Mouse (Mus musculus): ENCODE results near the gene Pappa. TPM values are rescaled to one million over a fixed set of nuclear protein-coding genes. Genes with fewer than 3 reads are reported as not detected.

Pappa gene
- polyA plus RNA-seq, 1 experiment, result 0.22 TPM

DNA sequence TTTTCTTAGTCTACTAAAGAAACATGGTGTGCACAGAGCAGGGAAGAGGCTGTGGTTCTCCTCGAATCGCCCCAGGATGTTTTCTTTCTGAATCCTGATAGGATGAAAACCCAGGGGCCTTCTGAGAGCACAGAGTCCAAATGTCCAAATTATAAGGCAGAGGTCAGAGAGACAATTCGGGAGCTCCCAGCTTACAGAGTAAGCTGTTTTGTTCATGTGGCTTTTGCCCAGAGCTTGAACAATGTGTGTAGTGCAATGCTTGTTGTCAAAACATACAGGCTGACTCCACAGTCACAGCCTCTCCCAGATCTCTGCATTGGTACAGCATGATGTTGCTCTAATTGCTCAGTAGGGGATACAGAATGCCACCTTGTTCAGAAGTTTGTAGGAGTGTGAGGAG is 178.7 kb downstream of the Pappa start:
- 71% methylated on average over 3 of the region's 3 CpGs for WGBS
- DNase-seq (ENCODE audit: low read depth, low spot score), result no peak

DNA sequence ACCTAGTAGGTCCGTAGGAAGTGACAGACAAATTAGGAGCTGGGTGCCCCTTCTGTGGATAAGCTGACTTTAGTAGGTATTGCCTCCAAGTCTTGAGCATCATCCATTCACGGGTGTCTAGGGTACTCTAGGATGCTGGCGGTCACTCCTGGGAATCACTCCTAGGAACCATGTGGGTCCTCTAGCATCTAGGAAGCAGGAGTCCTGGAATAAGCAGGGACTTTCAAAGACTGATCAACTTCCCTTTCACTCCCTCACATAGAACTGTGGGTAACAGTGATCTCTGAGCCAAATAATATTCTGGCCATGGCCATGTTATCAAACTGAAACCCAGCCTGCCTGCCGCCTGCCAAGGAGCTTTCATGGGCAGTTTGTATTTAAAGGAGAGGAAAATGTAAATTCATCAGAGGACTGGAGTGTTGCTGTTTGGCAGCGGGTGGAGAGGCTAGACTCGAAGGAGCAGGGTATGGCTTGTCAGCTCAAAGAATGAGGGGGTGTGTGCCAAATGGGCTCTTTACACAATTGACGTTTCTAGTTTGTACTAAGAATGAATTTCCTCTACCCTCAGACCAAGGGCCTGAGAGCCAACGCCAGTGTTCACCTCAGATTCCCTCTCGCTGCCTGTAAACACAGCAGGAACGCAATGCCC is 194.0 kb downstream of the Pappa start:
- WGBS, result 62% methylated on average over 10 of the region's 10 CpGs
- no peak for DNase-seq (ENCODE audit: low read depth, low spot score)

DNA sequence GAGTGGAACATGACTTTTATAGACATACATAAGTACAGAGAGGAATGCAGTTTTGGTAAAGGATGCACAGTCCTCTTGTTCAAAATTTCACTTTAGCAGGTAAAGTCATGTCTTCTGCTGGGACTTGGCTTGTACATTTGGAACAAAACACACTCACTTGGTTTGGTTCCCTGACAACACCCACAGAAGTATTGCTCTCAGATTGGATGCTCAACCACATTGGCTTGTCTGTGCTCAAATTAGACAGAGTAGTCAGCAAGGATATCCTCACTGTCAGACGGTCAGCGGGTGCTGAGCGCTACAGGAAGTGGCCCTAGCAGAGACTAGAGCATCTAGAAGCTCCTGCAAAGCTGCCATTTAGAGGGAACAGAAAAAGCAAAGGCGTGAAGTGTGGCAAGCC is 197.4 kb downstream of the Pappa start:
- WGBS, result 80% methylated on average over 4 of the region's 4 CpGs
- no peak for DNase-seq (ENCODE audit: low read depth, low spot score)

DNA sequence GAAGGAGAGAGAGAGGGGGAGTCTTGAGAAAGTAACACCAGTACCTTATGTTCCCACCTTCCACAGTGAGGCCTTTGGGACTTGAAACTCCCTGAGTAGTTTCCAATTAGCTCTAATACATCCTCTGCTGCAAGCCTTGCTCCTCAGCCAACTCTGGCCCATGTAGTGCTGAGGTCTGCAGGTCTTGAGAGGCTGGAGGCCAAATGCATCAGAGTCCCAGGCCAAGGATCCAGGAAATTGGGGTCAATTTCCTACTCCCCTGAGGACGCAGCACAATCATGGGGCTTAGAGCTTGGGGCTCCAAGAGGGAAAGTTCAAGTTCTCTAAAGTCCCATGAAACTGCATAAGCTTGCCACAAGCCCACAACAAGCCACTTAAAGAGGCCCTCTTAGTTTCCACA is 198.0 kb downstream of the Pappa start:
- 76% methylated on average over 1 of the region's 1 CpGs for WGBS
- DNase-seq (ENCODE audit: low read depth, low spot score), result no peak

DNA sequence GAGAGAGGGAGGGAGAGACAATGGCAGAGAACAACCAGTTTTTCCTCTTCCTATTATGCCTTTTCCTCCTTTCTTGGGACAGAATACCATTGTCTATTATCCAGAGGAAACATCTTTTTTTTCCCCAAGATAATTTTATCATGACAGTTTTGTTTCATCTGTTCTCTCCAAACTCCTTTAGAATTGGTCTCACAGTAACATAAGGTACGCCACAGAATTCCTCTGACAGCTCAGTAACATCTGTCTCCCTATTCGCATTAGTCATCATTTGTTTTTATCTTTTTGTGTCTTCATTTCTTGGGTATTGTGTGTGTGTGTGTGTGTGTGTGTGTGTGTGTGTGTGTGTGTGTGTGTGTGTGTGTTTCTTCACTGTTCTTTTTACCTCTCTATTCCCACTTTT is 201.8 kb downstream of the Pappa start:
- 92% methylated on average over 2 of the region's 2 CpGs for WGBS
- no peak for DNase-seq (ENCODE audit: low read depth, low spot score)

- DNase-seq (ENCODE audit: low read depth, low spot score), result no peak
- 65% methylated on average over 9 of the region's 9 CpGs for WGBS
These were observed 204.7 kb downstream of the Pappa start for GRCm38 (mm10) chr4:65328486-65329308.

DNA sequence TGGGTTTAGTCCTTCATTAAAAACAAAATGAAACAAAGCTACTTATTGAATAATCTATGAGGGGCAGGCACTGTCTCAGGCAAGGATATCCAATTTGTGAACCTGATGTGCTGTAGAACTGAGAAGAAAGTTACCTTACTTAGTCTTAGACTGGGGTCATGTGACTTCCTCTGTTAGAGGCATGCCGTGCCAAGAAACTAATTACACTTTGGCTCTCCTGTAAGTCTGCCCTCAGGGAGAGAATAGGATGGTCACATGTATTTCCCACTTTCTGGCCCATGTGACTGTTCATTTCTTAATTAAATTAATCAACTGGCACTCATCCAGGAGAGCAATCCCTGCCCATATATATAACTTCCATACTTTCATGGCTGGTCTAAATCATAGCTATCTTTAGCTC is 209.7 kb downstream of the Pappa start:
- 44% methylated on average over 1 of the region's 1 CpGs for WGBS
- no peak for DNase-seq (ENCODE audit: low read depth, low spot score)

DNA sequence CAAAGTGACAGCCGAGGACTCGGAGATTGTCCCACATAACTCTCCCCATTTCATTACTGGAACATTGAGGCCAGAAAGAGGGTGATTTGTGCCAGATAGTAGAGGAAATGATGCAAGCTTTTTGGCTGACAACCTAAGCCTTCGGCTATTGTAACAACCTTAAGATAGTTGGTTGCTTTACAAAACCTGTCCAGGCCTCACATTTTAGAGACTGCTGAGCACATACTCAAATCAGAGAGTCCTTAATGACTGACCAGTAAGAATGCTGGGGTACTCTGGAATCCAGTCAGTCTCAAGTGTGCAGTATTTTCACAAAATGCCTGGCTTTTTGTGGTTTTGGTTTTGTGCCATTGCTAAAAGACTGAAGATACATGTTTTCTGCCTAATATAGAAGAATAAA is 217.8 kb downstream of the Pappa start:
- DNase-seq (ENCODE audit: low read depth, low spot score), result no peak
- 66% methylated on average over 3 of the region's 3 CpGs for WGBS

DNA sequence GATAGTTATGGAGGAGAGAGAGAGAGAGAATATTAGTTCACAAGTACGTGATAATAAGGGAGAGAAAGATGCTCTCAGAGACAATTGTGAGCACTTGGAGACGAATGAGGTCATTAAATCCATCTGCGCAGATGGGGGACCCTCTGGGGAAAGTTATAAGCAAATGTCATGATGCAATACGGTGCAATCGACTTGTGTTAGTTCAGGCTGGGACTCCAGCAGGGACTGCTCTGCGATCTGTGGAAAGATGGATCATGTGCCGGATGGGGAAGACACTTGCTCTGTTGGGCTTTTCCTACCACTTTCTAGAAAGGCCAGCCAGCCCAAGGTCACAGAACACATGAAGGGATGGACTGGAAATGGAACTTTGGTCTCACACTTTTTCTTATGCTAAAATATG is 226.5 kb downstream of the Pappa start:
- WGBS, result 73% methylated on average over 7 of the region's 7 CpGs
- DNase-seq (ENCODE audit: low read depth, low spot score), result no peak

- WGBS, result 57% methylated on average over 4 of the region's 4 CpGs
- DNase-seq (ENCODE audit: low read depth, low spot score), result no peak
These were observed 230.6 kb downstream of the Pappa start for GRCm38 (mm10) chr4:65354580-65354979.

DNA sequence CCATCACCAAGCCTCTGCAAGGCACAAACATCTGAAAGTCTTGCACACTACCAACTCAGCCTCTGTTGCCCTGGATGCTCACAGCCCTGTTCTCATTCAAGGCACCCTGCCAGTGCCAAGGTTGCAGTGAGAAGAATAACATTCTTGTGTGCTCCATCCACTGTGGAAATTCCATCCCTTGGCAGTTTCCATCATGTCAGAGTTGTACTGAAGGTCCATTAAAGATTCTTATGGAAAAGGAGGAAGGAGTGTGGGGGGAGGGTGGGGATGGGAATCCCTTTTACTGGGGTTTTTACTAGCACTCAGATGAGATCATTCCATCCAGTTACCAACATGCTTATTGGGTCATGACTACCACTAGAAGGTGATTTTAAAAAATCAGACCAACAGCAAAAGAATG is 243.2 kb downstream of the Pappa start:
- no peak for DNase-seq (ENCODE audit: low read depth, low spot score)

- WGBS, result 78% methylated on average over 3 of the region's 3 CpGs
- DNase-seq (ENCODE audit: low read depth, low spot score), result no peak
These were observed 248.8 kb downstream of the Pappa start for GRCm38 (mm10) chr4:65372731-65373130.

GRCm38 (mm10) chr4:65373841-65374240 is 249.9 kb downstream of the Pappa start:
- 6% methylated on average over 1 of the region's 1 CpGs for WGBS
- DNase-seq (ENCODE audit: low read depth, low spot score), result no peak

- WGBS, result 39% methylated on average over 2 of the region's 2 CpGs
- no peak for DNase-seq (ENCODE audit: low read depth, low spot score)
These were observed 252.6 kb downstream of the Pappa start for GRCm38 (mm10) chr4:65376571-65376970.

DNA sequence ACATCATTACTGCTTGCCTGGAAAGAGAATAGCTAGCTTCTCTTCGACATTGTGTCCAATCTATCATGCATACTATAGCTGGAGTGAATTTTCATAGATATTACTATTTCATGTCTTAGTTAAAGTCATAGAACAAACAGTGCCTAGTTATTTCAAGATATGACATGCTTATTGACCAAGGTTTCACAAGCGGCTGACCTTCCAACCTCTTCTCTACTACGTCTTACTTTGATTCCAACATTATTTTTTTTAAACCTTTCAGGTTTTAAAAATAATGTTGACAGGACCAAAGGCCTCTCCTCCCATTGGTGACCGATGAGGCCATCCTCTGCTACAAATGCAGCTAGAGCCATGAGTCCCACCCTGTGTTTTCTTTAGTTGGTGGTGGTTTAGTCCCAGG is 255.5 kb downstream of the Pappa start:
- no peak for DNase-seq (ENCODE audit: low read depth, low spot score)
- 77% methylated on average over 4 of the region's 4 CpGs for WGBS

- no peak for DNase-seq (ENCODE audit: low read depth, low spot score)
- 77% methylated on average over 4 of the region's 4 CpGs for WGBS
These were observed 259.1 kb downstream of the Pappa start for GRCm38 (mm10) chr4:65383070-65383469.

DNA sequence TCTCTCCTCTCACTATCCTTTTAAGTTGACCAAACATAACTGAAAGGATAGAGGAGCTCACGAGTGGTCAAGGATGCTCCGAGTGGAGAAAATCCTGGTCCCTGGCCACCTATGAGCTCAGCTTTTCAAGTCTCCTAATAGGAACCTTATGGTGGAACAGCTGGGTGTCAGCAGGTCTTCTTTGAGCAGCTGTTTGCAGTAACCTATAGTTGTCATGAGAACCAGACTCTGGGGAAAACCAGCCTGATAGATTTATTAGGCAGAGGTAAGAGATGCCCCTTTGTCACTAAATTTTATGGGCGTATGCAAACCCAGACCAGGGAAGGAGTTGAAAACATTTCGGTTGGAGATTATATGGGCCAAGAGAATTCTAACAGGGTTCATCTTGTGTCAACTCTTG is 267.0 kb downstream of the Pappa start:
- no peak for DNase-seq (ENCODE audit: low read depth, low spot score)
- WGBS, result 51% methylated on average over 4 of the region's 4 CpGs

DNA sequence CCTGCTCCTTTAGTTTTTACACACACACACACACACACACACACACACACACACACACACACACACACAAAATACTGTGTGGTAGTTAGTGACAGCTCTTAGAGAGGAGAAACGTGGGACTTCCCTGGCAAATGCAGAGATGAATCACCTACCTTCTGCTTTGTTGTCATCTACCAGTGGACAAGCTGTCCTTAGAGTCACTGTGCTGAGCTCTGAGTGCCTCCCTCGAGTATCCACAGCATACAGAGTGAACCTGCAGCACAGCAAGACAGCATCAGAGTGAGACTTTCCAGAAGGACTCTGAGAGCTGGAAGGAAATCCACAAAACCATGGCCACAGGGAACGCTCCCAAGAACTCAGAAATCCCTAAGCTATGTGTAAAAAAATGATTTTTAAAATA is 272.8 kb downstream of the Pappa start:
- DNase-seq (ENCODE audit: low read depth, low spot score), result no peak
- WGBS, result 55% methylated on average over 3 of the region's 3 CpGs

DNA sequence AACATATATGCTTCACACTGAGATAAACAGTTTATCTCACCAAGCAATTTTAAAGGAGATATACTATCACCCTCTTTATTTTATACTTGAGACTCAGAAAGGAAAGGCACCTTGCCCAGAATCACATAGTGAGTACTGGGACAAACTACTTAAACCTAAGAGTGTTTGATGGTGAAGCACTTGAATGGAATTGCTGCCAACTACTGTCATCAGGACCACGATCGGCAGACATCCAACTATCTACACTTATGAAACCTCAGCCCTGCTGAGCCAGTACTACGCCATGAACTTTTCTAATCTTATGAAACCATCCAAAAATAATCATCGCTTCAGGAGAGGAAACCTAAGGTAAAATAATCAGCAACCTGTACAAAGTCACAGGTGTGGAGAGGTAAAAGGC is 275.5 kb downstream of the Pappa start:
- WGBS, result 90% methylated on average over 4 of the region's 4 CpGs
- DNase-seq (ENCODE audit: low read depth, low spot score), result no peak

DNA sequence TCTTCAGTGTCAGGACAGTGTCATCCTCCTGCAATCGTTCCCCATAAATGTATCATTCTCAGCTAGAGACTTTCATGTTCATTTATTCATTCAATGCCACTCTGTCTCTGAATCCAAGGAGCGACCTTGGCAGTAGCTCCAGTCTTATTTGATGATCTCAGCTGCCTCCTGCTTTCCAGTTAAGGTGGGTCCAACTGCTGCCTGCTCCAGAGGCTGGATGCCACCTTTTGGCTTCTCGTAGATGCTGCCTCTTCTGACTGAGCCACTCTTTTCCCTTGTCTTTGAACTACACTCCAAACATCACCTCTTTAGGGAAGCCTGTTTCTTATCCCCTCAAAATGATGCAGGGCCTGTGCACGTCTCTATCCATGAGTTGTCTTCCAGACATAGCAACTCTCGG is 278.3 kb downstream of the Pappa start:
- WGBS, result 73% methylated on average over 5 of the region's 5 CpGs
- DNase-seq (ENCODE audit: low read depth, low spot score), result no peak

DNA sequence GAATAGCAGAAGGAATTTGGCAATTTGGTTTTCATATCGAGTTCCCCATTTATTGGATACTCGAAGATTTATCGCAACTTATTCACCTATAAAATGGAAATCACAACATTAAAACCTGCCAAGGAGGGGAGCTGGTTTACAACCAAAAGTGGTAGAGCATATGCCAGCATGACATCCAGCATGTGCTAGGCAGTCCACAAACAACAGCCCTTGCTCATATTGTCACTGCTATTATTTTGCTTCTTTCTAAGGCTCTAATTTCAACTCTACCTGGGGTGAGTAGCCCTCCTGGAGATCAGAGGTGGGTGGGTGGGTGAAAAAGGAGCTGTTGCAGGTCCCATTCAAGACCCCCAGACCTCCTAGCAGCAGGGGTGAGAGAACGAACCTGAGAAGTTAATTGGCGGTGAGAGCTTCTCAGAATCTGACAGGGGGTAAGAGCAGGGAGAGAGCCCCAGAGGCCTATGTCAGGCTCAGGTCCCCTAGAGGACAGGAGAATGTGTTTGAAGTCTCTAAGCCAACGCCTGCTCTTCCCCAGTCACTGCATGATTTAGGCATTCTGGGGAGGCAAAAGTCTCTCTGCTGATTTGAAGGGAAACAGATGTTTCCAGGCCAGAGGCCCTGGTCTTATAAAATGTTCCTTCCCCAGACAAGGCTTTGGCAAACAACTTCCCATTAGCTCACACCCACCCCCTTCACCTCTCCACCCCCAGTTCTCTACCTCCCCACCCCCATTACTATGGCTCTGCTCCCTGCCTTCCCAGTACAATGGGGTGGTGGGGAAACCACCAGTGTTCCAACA is 279.1 kb downstream of the Pappa start:
- DNase-seq (ENCODE audit: low read depth, low spot score), result no peak
- 64% methylated on average over 6 of the region's 6 CpGs for WGBS

Data from large intestine, adult 2 months (tissue).